In genomic region chr4:125485416-125486239, GRCm38 (mm10) we compare ENCODE assay signal across 29 mouse cellular contexts. TPM values are rescaled to one million over a fixed set of nuclear protein-coding genes. Genes with fewer than 3 reads are reported as not detected.
DNase-seq lines count a peak whose midpoint lies in the region; ATAC-seq and TF ChIP-seq lines count a peak whose summit lies in the region.
"Had no signal": no experiment of that assay in that cellular context is flagged by ENCODE, and none has a peak within 500 bp of the region (broad histone marks: within the 10 kb centered on the region; RNA-seq: fewer than 3 reads in every experiment).

No protein-coding gene starts in this region.

- ATAC-seq in forebrain, postnatal 0 days, result no peak
- peak; percentile 39; the same call in 1 of the 2 replicates for ATAC-seq in hindbrain, embryonic 11.5 days (ENCODE audit: low FRiP score)
- ATAC-seq in hindbrain, embryonic 14.5 days (ENCODE audit: low FRiP score), result no peak
- no peak; the same call in 1 of the 2 replicates for ATAC-seq in forebrain, embryonic 13.5 days
- ATAC-seq: intestine, embryonic 16.5 days; Patski had no signal

- 23% methylated on average over 15 of the region's 15 CpGs for WGBS in forebrain, embryonic 10.5 days
- 14% methylated on average over 15 of the region's 15 CpGs for WGBS in forebrain, postnatal 0 days
- WGBS in hindbrain, embryonic 11.5 days, result 28% methylated on average over 15 of the region's 15 CpGs
- WGBS in hindbrain, embryonic 14.5 days, result 19% methylated on average over 15 of the region's 15 CpGs
- 10% methylated on average over 15 of the region's 15 CpGs for WGBS in forebrain, embryonic 13.5 days

- no peak overlapping the region for H3K9ac ChIP-seq in forebrain, postnatal 0 days
- no peak overlapping the region for H3K9ac ChIP-seq in hindbrain, embryonic 11.5 days (ENCODE audit: low read depth, low read length)
- H3K9ac ChIP-seq in hindbrain, embryonic 14.5 days, result no peak overlapping the region
- H3K9ac ChIP-seq in forebrain, embryonic 13.5 days, result 0 out of 2 replicates have a peak overlapping the region, but pooled peaks have one; percentile 12
- H3K9ac ChIP-seq: embryonic facial prominence, embryonic 12.5 days; heart, embryonic 15.5 days; liver, embryonic 14.5 days; lung, embryonic 14.5 days; midbrain, embryonic 15.5 days had no signal

- H3K9me3 ChIP-seq in forebrain, embryonic 10.5 days, result no peaks in the 10 kb centered on the region
- no peaks in the 10 kb centered on the region for H3K9me3 ChIP-seq in forebrain, postnatal 0 days (ENCODE audit: low read length)
- no peaks in the 10 kb centered on the region for H3K9me3 ChIP-seq in hindbrain, embryonic 11.5 days (ENCODE audit: control insufficient read depth, low read length)
- no peaks in the 10 kb centered on the region for H3K9me3 ChIP-seq in hindbrain, embryonic 14.5 days (ENCODE audit: control insufficient read depth, low read length)
- no peaks in the 10 kb centered on the region for H3K9me3 ChIP-seq in forebrain, embryonic 13.5 days (replicated peaks)
- H3K9me3 ChIP-seq: embryonic facial prominence, embryonic 12.5 days; heart, embryonic 10.5 days; heart, embryonic 15.5 days; midbrain, embryonic 15.5 days had no signal

- H3K36me3 ChIP-seq in forebrain, embryonic 10.5 days (replicated peaks), result no peaks in the 10 kb centered on the region
- no peaks in the 10 kb centered on the region for H3K36me3 ChIP-seq in forebrain, postnatal 0 days (ENCODE audit: insufficient read depth)
- no peaks in the 10 kb centered on the region for H3K36me3 ChIP-seq in hindbrain, embryonic 11.5 days (ENCODE audit: control insufficient read depth, insufficient read depth, low read length)
- H3K36me3 ChIP-seq in hindbrain, embryonic 14.5 days (replicated peaks; ENCODE audit: control insufficient read depth, insufficient read depth), result no peaks in the 10 kb centered on the region
- H3K36me3 ChIP-seq in forebrain, embryonic 13.5 days (ENCODE audit: poor library complexity, severe bottlenecking), result no peaks in the 10 kb centered on the region
- H3K36me3 ChIP-seq: embryonic facial prominence, embryonic 12.5 days; heart, embryonic 10.5 days; heart, embryonic 15.5 days; midbrain, embryonic 15.5 days had no signal

- no peak overlapping the region for H3K4me3 ChIP-seq in forebrain, embryonic 10.5 days
- no peak overlapping the region for H3K4me3 ChIP-seq in forebrain, postnatal 0 days (ENCODE audit: low read depth, low read length)
- H3K4me3 ChIP-seq in hindbrain, embryonic 11.5 days (ENCODE audit: low read depth, low read length), result no peak overlapping the region
- no peak overlapping the region for H3K4me3 ChIP-seq in hindbrain, embryonic 14.5 days (replicated peaks; ENCODE audit: low read length)
- no peak overlapping the region for H3K4me3 ChIP-seq in forebrain, embryonic 13.5 days
- H3K4me3 ChIP-seq: embryonic facial prominence, embryonic 12.5 days; heart, embryonic 10.5 days; heart, embryonic 15.5 days; midbrain, embryonic 15.5 days had no signal

- H3K4me2 ChIP-seq in forebrain, postnatal 0 days (ENCODE audit: low read depth), result no peak overlapping the region
- H3K4me2 ChIP-seq in hindbrain, embryonic 11.5 days (replicated peaks; ENCODE audit: low read depth, low read length), result no peak overlapping the region
- H3K4me2 ChIP-seq in hindbrain, embryonic 14.5 days (replicated peaks), result no peak overlapping the region
- peak overlapping the region; percentile 72; the same call in 1 of the 2 replicates for H3K4me2 ChIP-seq in forebrain, embryonic 13.5 days
- H3K4me2 ChIP-seq: embryonic facial prominence, embryonic 12.5 days; heart, embryonic 15.5 days; lung, embryonic 14.5 days; midbrain, embryonic 15.5 days had no signal

- H3K4me1 ChIP-seq in forebrain, embryonic 10.5 days, result peaks cover 85% of the 10 kb centered on the region
- peaks cover 7% of the 10 kb centered on the region; the same call in 1 of the 2 replicates for H3K4me1 ChIP-seq in forebrain, postnatal 0 days (ENCODE audit: insufficient read depth)
- peaks cover 14% of the 10 kb centered on the region for H3K4me1 ChIP-seq in hindbrain, embryonic 11.5 days (replicated peaks; ENCODE audit: control insufficient read depth, insufficient read depth, low read length)
- peaks cover 48% of the 10 kb centered on the region for H3K4me1 ChIP-seq in hindbrain, embryonic 14.5 days (replicated peaks; ENCODE audit: control insufficient read depth, insufficient read depth, low read length)
- peaks cover 85% of the 10 kb centered on the region for H3K4me1 ChIP-seq in forebrain, embryonic 13.5 days

- H3K27ac ChIP-seq in forebrain, embryonic 10.5 days, result 0 out of 2 replicates have a peak overlapping the region, but pooled peaks have one; percentile 56
- H3K27ac ChIP-seq in forebrain, postnatal 0 days (ENCODE audit: low read depth, low read length), result no peak overlapping the region
- no peak overlapping the region for H3K27ac ChIP-seq in hindbrain, embryonic 11.5 days (ENCODE audit: low read depth, low read length)
- H3K27ac ChIP-seq in hindbrain, embryonic 14.5 days, result no peak overlapping the region
- no peak overlapping the region for H3K27ac ChIP-seq in forebrain, embryonic 13.5 days
- H3K27ac ChIP-seq: embryonic facial prominence, embryonic 12.5 days; heart, embryonic 10.5 days; heart, embryonic 15.5 days; liver, embryonic 14.5 days had no signal

- no peak for DNase-seq in forebrain, embryonic 10.5 days (ENCODE audit: extremely low spot score, low spot score)
- no peak for DNase-seq in forebrain, postnatal 0 days
- DNase-seq in hindbrain, embryonic 11.5 days (ENCODE audit: low spot score), result no peak
- DNase-seq in hindbrain, embryonic 14.5 days (ENCODE audit: low spot score), result no peak
- peak; percentile 51 for DNase-seq in ES-CJ7 (ENCODE audit: low read depth, low spot score)
- no peak for DNase-seq in heart, adult 11 months
- no peak for DNase-seq in cerebellum, postnatal 4 days (ENCODE audit: low spot score in 2 of 2)
- DNase-seq: adrenal gland, postnatal 25 days; gastrocnemius, postnatal 10 days; kidney, adult 8-10 months; kidney, postnatal 14 days; layer of hippocampus, adult 9-11 months; liver; lung, embryonic 14.5 days; lung, postnatal 14 days; right cerebral cortex, postnatal 25 days; spleen, adult 18-20 months; thymus, postnatal 14 days had no signal

- TF ChIP-seq CTCF in forebrain, postnatal 0 days (IDR thresholded peaks at IDR 0.05; ENCODE audit: low read depth), result no peak

- peaks cover 100% of the 10 kb centered on the region for H3K27me3 ChIP-seq in forebrain, embryonic 10.5 days (ENCODE audit: poor library complexity, severe bottlenecking)
- peaks cover 52% of the 10 kb centered on the region for H3K27me3 ChIP-seq in forebrain, postnatal 0 days (ENCODE audit: insufficient read depth, low read length)
- peaks cover 61% of the 10 kb centered on the region for H3K27me3 ChIP-seq in hindbrain, embryonic 11.5 days (ENCODE audit: control insufficient read depth, insufficient read depth, low read length)
- peaks cover 60% of the 10 kb centered on the region for H3K27me3 ChIP-seq in hindbrain, embryonic 14.5 days (ENCODE audit: control insufficient read depth, insufficient read depth, low read length)
- H3K27me3 ChIP-seq in forebrain, embryonic 13.5 days, result peaks cover 100% of the 10 kb centered on the region

RNA-seq across cellular contexts. Expression of gene Grik3, which starts 4.9 kb away (rescaled TPM):
- 0.20 and 0.42 TPM in 2 replicates for polyA plus RNA-seq in forebrain, embryonic 10.5 days (2016; fragmentation: Nextera tagmentation; extraction: Ambion mirVana)
- total RNA-seq in forebrain, postnatal 0 days (2014; rRNA removed), result 21.5 and 23.1 TPM in 2 replicates
- 2.8 and 4.3 TPM in 2 replicates for polyA plus RNA-seq in forebrain, postnatal 0 days (2015; fragmentation: Nextera tagmentation; extraction: Ambion mirVana)
- polyA plus RNA-seq in hindbrain, embryonic 11.5 days (2014; fragmentation: Nextera tagmentation; extraction: Ambion mirVana), result 2.1 and 2.9 TPM in 2 replicates
- polyA plus RNA-seq in hindbrain, embryonic 14.5 days (2014; fragmentation: Nextera tagmentation; extraction: Ambion mirVana), result 5.9 and 6.0 TPM in 2 replicates
- polyA plus RNA-seq in forebrain, embryonic 13.5 days (2015; fragmentation: Nextera tagmentation; extraction: Ambion mirVana), result 4.7 and 4.9 TPM in 2 replicates
- total RNA-seq: granulocyte monocyte progenitor cell, adult 5-6 weeks; neutrophil, adult 5-6 weeks had no signal
- polyA plus RNA-seq: limb, embryonic 11.5 days; lung, embryonic 14.5 days; Patski had no signal
